Mouse (Mus musculus) bone marrow macrophage, adult 2 months (primary cell): ENCODE results near the gene Stk39.

Source experiments
- CTCF ChIP-seq: IDR thresholded peaks from 2 replicates; pipeline ENCODE4 v1.5.1; 2012; ENCODE audit warnings: low read depth, mild to moderate bottlenecking, low read length, moderate library complexity
- POLR2A ChIP-seq: IDR thresholded peaks from 2 replicates; pipeline ENCODE4 v1.6.1; 2012; ENCODE audit warnings: mild to moderate bottlenecking, low read depth, low read length, borderline replicate concordance

DNA sequence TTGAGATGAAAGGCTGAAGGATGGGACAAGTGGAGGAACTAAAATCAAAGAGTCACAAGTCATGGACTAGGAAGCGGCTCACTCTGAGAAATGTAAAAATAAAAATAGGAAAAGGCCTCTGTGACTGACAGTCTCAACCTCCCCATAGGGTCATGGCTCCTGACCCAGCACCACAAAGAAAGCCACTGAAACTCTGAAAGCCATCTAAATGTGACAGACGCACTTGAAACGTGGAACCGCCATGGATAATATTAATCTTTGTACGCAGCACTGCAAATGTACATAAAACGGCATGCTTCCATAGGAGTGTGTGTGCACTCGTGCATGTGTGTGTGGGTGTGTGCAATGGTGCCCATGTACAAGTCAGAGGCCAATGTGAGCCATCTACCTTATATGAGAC is 34.9 kb downstream of the Stk39 start:
- no peak for TF ChIP-seq CTCF
- no peak for TF ChIP-seq POLR2A
